Mouse (Mus musculus) testis, adult 10 weeks (tissue): ENCODE measurements around the gene 2510009E07Rik. TPM values are rescaled to one million over a fixed set of nuclear protein-coding genes. Genes with fewer than 3 reads are reported as not detected.

Experiments
- polyA plus RNA-seq: library from polyadenylated mRNA; stranded (reverse); fragments of 350-450 nt; fragmentation: Illumina TruSeq; extraction: RNeasy Lipid Tissue Mini Kit (QIAGEN cat#74804); gene quantifications from one replicate; pipeline ENCODE4 v1.2.3, GENCODE M21; 2014; ENCODE audit warnings: low read depth, low replicate concordance

The 2510009E07Rik gene
- 2.0 TPM for polyA plus RNA-seq

GRCm38 (mm10) chr16:21694463-21695241 is at the start of gene 2510009E07Rik:
Gene 2510009E07Rik, minus strand, starts transcription at chr16:21694665.

Other genes starting within 250 kb of the 2510009E07Rik start
- gene Ehhadh, start 93.1 kb upstream of the 2510009E07Rik start, polyA plus RNA-seq = 1.4 TPM
- gene Map3k13, start 99.7 kb upstream of the 2510009E07Rik start, polyA plus RNA-seq = 0.55 TPM